Mouse (Mus musculus): ENCODE data around the gene Pde4b. TPM values are rescaled to one million over a fixed set of nuclear protein-coding genes. Genes with fewer than 3 reads are reported as not detected.
A peak's percentile ranks its signal among the peaks of the same experiment; 100 is the strongest.

Pde4b gene
- total and polyA plus RNA-seq, 2 experiments from 2014 or later: 49.7 to 76.2 TPM

- Histone ChIP-seq H3K4me1 (ENCODE audit: insufficient read depth) (no peaks in the 10 kb centered on the region), H3K9me3 (ENCODE audit: low read length) (no peaks in the 10 kb centered on the region), H3K9ac (no peak overlapping the region), H3K36me3 (ENCODE audit: insufficient read depth) (no peaks in the 10 kb centered on the region), H3K27me3 (ENCODE audit: insufficient read depth, low read length) (no peaks in the 10 kb centered on the region), H3K4me2 (ENCODE audit: low read depth) (no peak overlapping the region), H3K4me3 (ENCODE audit: low read depth, low read length) (no peak overlapping the region), H3K27ac (ENCODE audit: low read depth, low read length) (no peak overlapping the region)
- TF ChIP-seq CTCF (IDR thresholded peaks at IDR 0.05; ENCODE audit: low read depth): no peak
- ATAC-seq: no peak
- 97% methylated on average over 3 of the region's 3 CpGs for WGBS
- no peak for DNase-seq
These were observed 531.3 kb downstream of the Pde4b start for GRCm38 (mm10) chr4:102618609-102619008.

- H3K27ac ChIP-seq (ENCODE audit: low read depth, low read length): no peak overlapping the region
- ATAC-seq (peak; percentile 90), DNase-seq (peak; percentile 62)
- H3K4me2 ChIP-seq (ENCODE audit: low read depth): no peak overlapping the region
- H3K9me3 ChIP-seq (ENCODE audit: low read length): no peaks in the 10 kb centered on the region
- no peak overlapping the region for H3K9ac ChIP-seq
- H3K27me3 ChIP-seq (ENCODE audit: insufficient read depth, low read length): no peaks in the 10 kb centered on the region
- WGBS: 56% methylated on average over 5 of the region's 5 CpGs
- no peak overlapping the region for H3K4me3 ChIP-seq (ENCODE audit: low read depth, low read length)
- no peaks in the 10 kb centered on the region for H3K4me1 ChIP-seq (ENCODE audit: insufficient read depth)
- no peaks in the 10 kb centered on the region for H3K36me3 ChIP-seq (ENCODE audit: insufficient read depth)
- TF ChIP-seq CTCF (IDR thresholded peaks at IDR 0.05; ENCODE audit: low read depth): no peak
These were observed 533.0 kb downstream of the Pde4b start for GRCm38 (mm10) chr4:102620179-102620910.

GRCm38 (mm10) chr4:102621120-102621519 lies 533.8 kb downstream of the Pde4b start:
- DNase-seq: no peak
- H3K27me3 ChIP-seq (ENCODE audit: insufficient read depth, low read length): no peaks in the 10 kb centered on the region
- H3K9me3 ChIP-seq (ENCODE audit: low read length): no peaks in the 10 kb centered on the region
- H3K9ac ChIP-seq: no peak overlapping the region
- no peaks in the 10 kb centered on the region for H3K36me3 ChIP-seq (ENCODE audit: insufficient read depth)
- ATAC-seq: no peak
- no peak overlapping the region for H3K4me3 ChIP-seq (ENCODE audit: low read depth, low read length)
- no peaks in the 10 kb centered on the region for H3K4me1 ChIP-seq (ENCODE audit: insufficient read depth)
- no peak overlapping the region for H3K4me2 ChIP-seq (ENCODE audit: low read depth)
- WGBS: 90% methylated on average over 2 of the region's 2 CpGs
- H3K27ac ChIP-seq (ENCODE audit: low read depth, low read length): no peak overlapping the region
- no peak for TF ChIP-seq CTCF (IDR thresholded peaks at IDR 0.05; ENCODE audit: low read depth)

- H3K27me3 ChIP-seq (ENCODE audit: insufficient read depth, low read length): no peaks in the 10 kb centered on the region
- no peaks in the 10 kb centered on the region for H3K36me3 ChIP-seq (ENCODE audit: insufficient read depth)
- peak; percentile 58 for ATAC-seq
- H3K4me1 ChIP-seq (ENCODE audit: insufficient read depth): no peaks in the 10 kb centered on the region
- no peak for TF ChIP-seq CTCF (IDR thresholded peaks at IDR 0.05; ENCODE audit: low read depth)
- no peak overlapping the region for H3K27ac ChIP-seq (ENCODE audit: low read depth, low read length)
- peak; percentile 10 for DNase-seq
- 59% methylated on average over 5 of the region's 5 CpGs for WGBS
- H3K9me3 ChIP-seq (ENCODE audit: low read length): no peaks in the 10 kb centered on the region
- H3K9ac ChIP-seq: no peak overlapping the region
- H3K4me2 ChIP-seq (ENCODE audit: low read depth): no peak overlapping the region
- no peak overlapping the region for H3K4me3 ChIP-seq (ENCODE audit: low read depth, low read length)
These were observed 535.6 kb downstream of the Pde4b start for GRCm38 (mm10) chr4:102622977-102623376.

- ATAC-seq (no peak), DNase-seq (no peak)
- H3K9ac ChIP-seq: no peak overlapping the region
- H3K27ac ChIP-seq (ENCODE audit: low read depth, low read length): no peak overlapping the region
- no peak overlapping the region for H3K4me3 ChIP-seq (ENCODE audit: low read depth, low read length)
- no peaks in the 10 kb centered on the region for H3K4me1 ChIP-seq (ENCODE audit: insufficient read depth)
- no peak overlapping the region for H3K4me2 ChIP-seq (ENCODE audit: low read depth)
- H3K27me3 ChIP-seq (ENCODE audit: insufficient read depth, low read length): no peaks in the 10 kb centered on the region
- WGBS: 77% methylated on average over 4 of the region's 4 CpGs
- no peaks in the 10 kb centered on the region for H3K36me3 ChIP-seq (ENCODE audit: insufficient read depth)
- no peak for TF ChIP-seq CTCF (IDR thresholded peaks at IDR 0.05; ENCODE audit: low read depth)
- H3K9me3 ChIP-seq (ENCODE audit: low read length): no peaks in the 10 kb centered on the region
These were observed 536.7 kb downstream of the Pde4b start for GRCm38 (mm10) chr4:102623789-102624611.

GRCm38 (mm10) chr4:102624937-102625336 lies 537.6 kb downstream of the Pde4b start:
- Histone ChIP-seq H3K9ac (no peak overlapping the region), H3K4me3 (ENCODE audit: low read depth, low read length) (no peak overlapping the region), H3K4me1 (ENCODE audit: insufficient read depth) (no peaks in the 10 kb centered on the region), H3K36me3 (ENCODE audit: insufficient read depth) (no peaks in the 10 kb centered on the region), H3K4me2 (ENCODE audit: low read depth) (no peak overlapping the region), H3K27me3 (ENCODE audit: insufficient read depth, low read length) (no peaks in the 10 kb centered on the region), H3K27ac (ENCODE audit: low read depth, low read length) (no peak overlapping the region), H3K9me3 (ENCODE audit: low read length) (no peaks in the 10 kb centered on the region)
- 89% methylated on average over 8 of the region's 8 CpGs for WGBS
- DNase-seq: no peak
- TF ChIP-seq CTCF (IDR thresholded peaks at IDR 0.05; ENCODE audit: low read depth): no peak
- no peak for ATAC-seq

GRCm38 (mm10) chr4:102627799-102628198 lies 540.5 kb downstream of the Pde4b start:
- TF ChIP-seq CTCF (IDR thresholded peaks at IDR 0.05; ENCODE audit: low read depth): no peak
- no peaks in the 10 kb centered on the region for H3K4me1 ChIP-seq (ENCODE audit: insufficient read depth)
- no peak for DNase-seq
- H3K9me3 ChIP-seq (ENCODE audit: low read length): no peaks in the 10 kb centered on the region
- H3K27me3 ChIP-seq (ENCODE audit: insufficient read depth, low read length): no peaks in the 10 kb centered on the region
- no peak overlapping the region for H3K4me3 ChIP-seq (ENCODE audit: low read depth, low read length)
- H3K4me2 ChIP-seq (ENCODE audit: low read depth): no peak overlapping the region
- no peak overlapping the region for H3K9ac ChIP-seq
- no peak for ATAC-seq
- WGBS: 83% methylated on average over 4 of the region's 4 CpGs
- H3K27ac ChIP-seq (ENCODE audit: low read depth, low read length): no peak overlapping the region
- H3K36me3 ChIP-seq (ENCODE audit: insufficient read depth): no peaks in the 10 kb centered on the region
